Mouse (Mus musculus): ENCODE measurements at regions not wholly inside any gene's neighbourhood (a gene's known extent, or its start where the extent isn't known, plus 50 kb on each side); places are given as distances from the start of the nearest gene placed in this dataset.

DNA sequence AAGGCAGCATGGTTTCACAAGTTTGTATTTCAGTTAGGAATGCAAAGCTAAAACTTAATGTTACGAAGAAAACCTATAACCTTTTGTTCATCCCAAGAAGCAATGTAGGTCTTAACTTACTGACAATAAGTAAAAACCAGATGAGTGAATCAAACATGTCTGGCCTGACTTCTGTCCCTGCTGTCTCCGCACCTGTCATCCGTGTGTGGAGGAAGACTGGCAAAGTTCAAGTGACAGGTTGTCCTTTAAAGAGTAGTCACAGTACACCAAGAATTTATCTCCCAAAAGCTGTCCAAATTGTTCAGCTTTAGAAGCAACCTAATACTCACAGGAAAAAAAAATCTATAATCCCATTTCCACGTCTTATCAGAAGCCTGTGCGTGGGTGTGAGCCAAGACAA is 146.3 kb upstream of the Gm10181 start:
- TF ChIP-seq JUND (IDR thresholded peaks at IDR 0.05; ENCODE audit: low read depth, low read length) (no peak), USF2 (IDR thresholded peaks at IDR 0.05; ENCODE audit: borderline replicate concordance in 1 of 2, insufficient read depth in 1 of 2, low read depth in 1 of 2, low read length in 2 of 2) (no peak), MAX (IDR thresholded peaks at IDR 0.05; ENCODE audit: low read length) (no peak), USF1 (IDR thresholded peaks at IDR 0.05; ENCODE audit: low read depth, low read length) (no peak), EP300 (IDR thresholded peaks at IDR 0.05; ENCODE audit: low read depth in 1 of 2, low read length in 2 of 2) (no peak), POLR2A (IDR thresholded peaks at IDR 0.05; ENCODE audit: control insufficient read depth in 1 of 2, insufficient read depth in 1 of 2, low read depth in 1 of 2, low read length in 2 of 2, poor library complexity in 1 of 2) (no peak), CTCF (IDR thresholded peaks at IDR 0.05 in 2 of 3, conservative IDR thresholded peaks at IDR 0.05 in 1 of 3; ENCODE audit: control insufficient read depth in 1 of 3, insufficient read depth in 1 of 3, low read depth in 2 of 3, low read length in 3 of 3, poor library complexity in 1 of 3, severe bottlenecking in 1 of 3) (no peak), ZMIZ1 (IDR thresholded peaks at IDR 0.05; ENCODE audit: low read depth, low read length) (no peak), MAFK (IDR thresholded peaks at IDR 0.05; ENCODE audit: borderline replicate concordance, low read depth, low read length) (no peak), CHD2 (IDR thresholded peaks at IDR 0.05; ENCODE audit: low read length) (no peak)
